Mouse (Mus musculus): Measurements from ENCODE around the gene Vgll4. TPM values are rescaled to one million over a fixed set of nuclear protein-coding genes. Genes with fewer than 3 reads are reported as not detected.
A peak's percentile ranks its signal among the peaks of the same experiment; 100 is the strongest.

The Vgll4 gene
- total and polyA plus RNA-seq, 2 experiments from 2014 or later: 49.4 to 85.4 TPM

DNA sequence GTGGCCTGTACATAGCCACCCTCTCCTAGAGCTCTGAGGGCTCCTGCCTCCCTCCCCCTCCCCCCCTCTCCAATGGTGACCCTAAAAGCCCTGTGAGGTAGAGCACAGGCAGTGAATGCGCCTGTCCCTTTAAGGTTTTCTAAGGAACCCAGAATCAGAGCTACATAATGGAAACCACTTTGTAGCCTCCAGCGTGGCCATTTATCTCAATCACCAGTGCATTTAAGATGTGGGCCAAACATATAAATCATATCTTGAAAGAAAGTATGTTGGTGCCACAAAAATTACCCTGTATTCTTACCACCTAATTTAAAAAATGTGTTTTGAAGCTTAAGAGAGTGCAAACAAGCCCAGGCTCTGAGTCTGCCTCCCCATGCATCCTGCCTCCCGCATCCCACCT is 117.1 kb downstream of the Vgll4 start:
- no peak overlapping the region for H3K9ac ChIP-seq (replicated peaks; ENCODE audit: low read length)
- H3K9me3 ChIP-seq (ENCODE audit: low read length): no peaks in the 10 kb centered on the region
- peaks cover 11% of the 10 kb centered on the region for H3K4me1 ChIP-seq (ENCODE audit: insufficient read depth, low read length)
- no peaks in the 10 kb centered on the region for H3K27me3 ChIP-seq (ENCODE audit: insufficient read depth, low read length)
- H3K4me3 ChIP-seq (ENCODE audit: low read length): no peak overlapping the region
- 45% methylated on average over 3 of the region's 3 CpGs for WGBS
- TF ChIP-seq CTCF (IDR thresholded peaks at IDR 0.05; ENCODE audit: low read depth): no peak
- no peak overlapping the region for H3K4me2 ChIP-seq (ENCODE audit: low read depth, low read length)
- H3K36me3 ChIP-seq (ENCODE audit: insufficient read depth, low read length): no peaks in the 10 kb centered on the region
- ATAC-seq (peak; percentile 36; the same call in 1 of the 2 replicates), DNase-seq (ENCODE audit: low spot score) (peak; percentile 45)
- H3K27ac ChIP-seq: 0 out of 2 replicates have a peak overlapping the region, but pooled peaks have one; percentile 11

DNA sequence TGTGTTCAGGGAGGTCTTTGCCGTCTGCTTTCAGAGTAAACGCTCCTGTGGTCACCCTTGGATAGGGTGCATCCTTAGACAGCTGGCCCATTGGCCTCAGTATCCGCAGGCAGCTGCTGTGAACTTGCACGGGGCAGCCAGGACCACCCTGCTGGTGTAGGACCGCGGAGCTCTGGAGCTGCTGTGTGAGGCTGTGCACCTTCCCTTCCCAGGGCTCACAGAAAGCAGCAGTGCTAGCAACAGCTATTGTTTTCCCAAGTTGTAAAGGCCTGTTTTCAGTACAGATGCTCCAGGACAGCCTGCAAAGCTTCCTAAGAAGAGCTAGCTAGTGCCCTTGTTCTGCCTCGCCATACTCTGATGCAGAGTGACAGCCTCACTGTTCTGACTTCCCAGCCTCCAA is 118.1 kb downstream of the Vgll4 start:
- TF ChIP-seq CTCF (IDR thresholded peaks at IDR 0.05; ENCODE audit: low read depth): no peak
- no peak for DNase-seq (ENCODE audit: low spot score)
- Histone ChIP-seq H3K4me3 (ENCODE audit: low read length) (no peak overlapping the region), H3K27ac (no peak overlapping the region), H3K4me1 (ENCODE audit: insufficient read depth, low read length) (peaks cover 11% of the 10 kb centered on the region), H3K9ac (replicated peaks; ENCODE audit: low read length) (no peak overlapping the region), H3K4me2 (ENCODE audit: low read depth, low read length) (no peak overlapping the region), H3K36me3 (ENCODE audit: insufficient read depth, low read length) (no peaks in the 10 kb centered on the region), H3K27me3 (ENCODE audit: insufficient read depth, low read length) (no peaks in the 10 kb centered on the region), H3K9me3 (ENCODE audit: low read length) (no peaks in the 10 kb centered on the region)
- 28% methylated on average over 7 of the region's 7 CpGs for WGBS
- ATAC-seq: no peak

GRCm38 (mm10) chr6:114849787-114850186 is 120.0 kb downstream of the Vgll4 start:
- no peak overlapping the region for H3K4me2 ChIP-seq (ENCODE audit: low read depth, low read length)

DNA sequence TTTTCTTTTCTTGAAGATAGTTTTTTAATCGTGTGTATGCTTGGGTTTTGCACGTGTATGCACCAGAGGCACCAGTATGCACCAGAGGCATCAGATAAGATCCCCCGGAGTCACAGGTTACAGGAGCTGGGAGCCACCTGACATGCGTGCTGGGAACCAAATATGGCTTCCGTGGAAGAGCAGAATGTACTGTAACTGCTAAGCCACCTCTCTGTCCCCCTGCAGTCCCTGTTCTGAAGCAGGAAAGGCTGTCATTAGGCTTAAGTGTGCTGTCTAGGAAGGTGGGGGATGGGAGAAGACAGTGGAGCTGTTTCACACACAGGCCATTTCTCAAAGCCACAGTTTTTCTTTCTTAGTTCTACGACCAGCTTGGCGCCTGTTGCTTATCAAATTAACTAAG is 121.0 kb downstream of the Vgll4 start:
- no peak overlapping the region for H3K4me3 ChIP-seq (ENCODE audit: low read length)
- H3K36me3 ChIP-seq (ENCODE audit: insufficient read depth, low read length): no peaks in the 10 kb centered on the region
- ATAC-seq (no peak), DNase-seq (ENCODE audit: low spot score) (no peak)
- no peak for TF ChIP-seq CTCF (IDR thresholded peaks at IDR 0.05; ENCODE audit: low read depth)
- H3K4me1 ChIP-seq (ENCODE audit: insufficient read depth, low read length): peaks cover 16% of the 10 kb centered on the region
- no peak overlapping the region for H3K4me2 ChIP-seq (ENCODE audit: low read depth, low read length)
- 67% methylated on average over 7 of the region's 7 CpGs for WGBS
- no peak overlapping the region for H3K9ac ChIP-seq (replicated peaks; ENCODE audit: low read length)
- no peaks in the 10 kb centered on the region for H3K27me3 ChIP-seq (ENCODE audit: insufficient read depth, low read length)
- H3K27ac ChIP-seq: no peak overlapping the region
- H3K9me3 ChIP-seq (ENCODE audit: low read length): no peaks in the 10 kb centered on the region

More at GRCm38 (mm10) chr6:114849787-114850186, 120.0 kb downstream of the Vgll4 start:
- Histone ChIP-seq H3K27ac (no peak overlapping the region), H3K9ac (replicated peaks; ENCODE audit: low read length) (no peak overlapping the region), H3K27me3 (ENCODE audit: insufficient read depth, low read length) (no peaks in the 10 kb centered on the region), H3K4me1 (ENCODE audit: insufficient read depth, low read length) (peaks cover 16% of the 10 kb centered on the region), H3K9me3 (ENCODE audit: low read length) (no peaks in the 10 kb centered on the region), H3K36me3 (ENCODE audit: insufficient read depth, low read length) (no peaks in the 10 kb centered on the region), H3K4me3 (ENCODE audit: low read length) (no peak overlapping the region)
- ATAC-seq: no peak
- no peak for DNase-seq (ENCODE audit: low spot score)
- WGBS: 79% methylated on average over 8 of the region's 8 CpGs
- TF ChIP-seq CTCF (IDR thresholded peaks at IDR 0.05; ENCODE audit: low read depth): no peak

- ATAC-seq (no peak), DNase-seq (ENCODE audit: low spot score) (no peak)
- Histone ChIP-seq H3K4me2 (ENCODE audit: low read depth, low read length) (no peak overlapping the region), H3K27ac (no peak overlapping the region), H3K4me1 (ENCODE audit: insufficient read depth, low read length) (peaks cover 16% of the 10 kb centered on the region), H3K36me3 (ENCODE audit: insufficient read depth, low read length) (no peaks in the 10 kb centered on the region), H3K9me3 (ENCODE audit: low read length) (no peaks in the 10 kb centered on the region), H3K27me3 (ENCODE audit: insufficient read depth, low read length) (no peaks in the 10 kb centered on the region), H3K4me3 (ENCODE audit: low read length) (no peak overlapping the region), H3K9ac (replicated peaks; ENCODE audit: low read length) (no peak overlapping the region)
- WGBS: 83% methylated on average over 12 of the region's 12 CpGs
- TF ChIP-seq CTCF (IDR thresholded peaks at IDR 0.05; ENCODE audit: low read depth): no peak
Observed at GRCm38 (mm10) chr6:114847582-114848174, 122.1 kb downstream of the Vgll4 start.

DNA sequence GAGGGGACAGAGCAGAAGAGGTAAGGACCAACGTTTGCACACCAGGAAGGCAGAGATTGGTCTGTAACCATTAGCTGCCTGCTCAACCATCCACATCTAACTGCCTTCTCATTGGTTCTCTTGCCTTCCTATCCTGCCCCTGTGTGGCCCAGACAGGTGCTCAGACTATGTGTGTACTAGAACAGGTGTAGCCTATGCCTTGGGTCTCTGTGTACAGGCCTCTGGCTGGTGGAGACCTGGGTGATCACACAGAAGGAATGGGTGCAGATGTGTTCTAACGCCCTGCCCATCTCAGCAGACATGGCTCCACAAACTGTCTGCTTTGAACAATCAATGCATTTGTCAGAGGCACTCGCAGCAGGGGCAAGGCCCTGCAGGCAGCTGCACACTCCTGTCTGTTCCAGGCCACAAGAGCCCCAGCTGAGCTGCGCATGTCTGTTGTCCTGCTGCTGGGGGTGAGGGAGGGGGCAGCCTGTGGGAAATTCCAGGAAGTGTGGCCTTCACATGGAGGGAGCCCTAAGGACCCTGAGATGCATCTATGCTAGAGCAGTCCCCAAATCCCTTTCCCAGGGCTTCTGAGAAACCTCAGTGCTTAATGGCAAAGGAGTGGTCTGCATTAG is 123.5 kb downstream of the Vgll4 start:
- ATAC-seq: no peak
- Histone ChIP-seq H3K27ac (no peak overlapping the region), H3K9ac (replicated peaks; ENCODE audit: low read length) (0 out of 2 replicates have a peak overlapping the region, but pooled peaks have one; percentile 7), H3K27me3 (ENCODE audit: insufficient read depth, low read length) (no peaks in the 10 kb centered on the region), H3K4me3 (ENCODE audit: low read length) (no peak overlapping the region), H3K4me1 (ENCODE audit: insufficient read depth, low read length) (0 out of 2 replicates have a peak, but pooled peaks cover 6% of the 10 kb centered on the region), H3K9me3 (ENCODE audit: low read length) (no peaks in the 10 kb centered on the region), H3K4me2 (ENCODE audit: low read depth, low read length) (no peak overlapping the region), H3K36me3 (ENCODE audit: insufficient read depth, low read length) (no peaks in the 10 kb centered on the region)
- WGBS: 18% methylated on average over 4 of the region's 4 CpGs
- no peak for TF ChIP-seq CTCF (IDR thresholded peaks at IDR 0.05; ENCODE audit: low read depth)
- DNase-seq (ENCODE audit: low spot score): no peak

GRCm38 (mm10) chr6:114842863-114843262 is 126.9 kb downstream of the Vgll4 start:
- DNase-seq (ENCODE audit: low spot score): no peak
- TF ChIP-seq CTCF (IDR thresholded peaks at IDR 0.05; ENCODE audit: low read depth): no peak
- 96% methylated on average over 2 of the region's 2 CpGs for WGBS
- Histone ChIP-seq H3K4me1 (ENCODE audit: insufficient read depth, low read length) (0 out of 2 replicates have a peak, but pooled peaks cover 6% of the 10 kb centered on the region), H3K9me3 (ENCODE audit: low read length) (no peaks in the 10 kb centered on the region), H3K27me3 (ENCODE audit: insufficient read depth, low read length) (no peaks in the 10 kb centered on the region), H3K9ac (replicated peaks; ENCODE audit: low read length) (no peak overlapping the region), H3K4me2 (ENCODE audit: low read depth, low read length) (no peak overlapping the region), H3K36me3 (ENCODE audit: insufficient read depth, low read length) (no peaks in the 10 kb centered on the region), H3K4me3 (ENCODE audit: low read length) (no peak overlapping the region), H3K27ac (no peak overlapping the region)
- ATAC-seq: no peak

Data from hindbrain, postnatal 0 days (tissue).